Mouse (Mus musculus) hindbrain, postnatal 0 days (tissue): ENCODE data around the gene Acox2. TPM values are rescaled to one million over a fixed set of nuclear protein-coding genes. Genes with fewer than 3 reads are reported as not detected.
"Not testable (repeated sequence)": the region's sequence is repeated elsewhere in the genome, so short reads cannot be mapped to it uniquely, and the experiment has no call there.

Experiments used
- ATAC-seq: fragments of 200-750 bp; cut with Nextera tagmentation; 2 replicates; pipeline ENCODE4 v1.8.0; 2017; ENCODE audit warnings: mild to moderate bottlenecking, moderate TSS enrichment, moderate library complexity
- DNase-seq: peaks from one replicate; pipeline ENCODE4 v3.0.0-alpha.2; 2015; ENCODE audit warnings: low spot score
- H3K27ac ChIP-seq: fragments of 300-500 bp; sonication (generic); 2 replicates; pipeline ENCODE4 v1.5.1; 2014; ENCODE audit warnings: mild to moderate bottlenecking
- H3K27me3 ChIP-seq: fragments of 300-500 bp; sonication (generic); 2 replicates; pipeline ENCODE4 v1.6.1; 2014; ENCODE audit warnings: low read length, mixed read lengths; ENCODE audit not compliant: insufficient read depth
- H3K36me3 ChIP-seq: fragments of 300-500 bp; sonication (generic); 2 replicates; pipeline ENCODE4 v1.6.1; 2014; ENCODE audit warnings: low read length, mixed read lengths; ENCODE audit not compliant: insufficient read depth
- H3K4me1 ChIP-seq: fragments of 300-500 bp; sonication (generic); 2 replicates; pipeline ENCODE4 v1.6.1; 2014; ENCODE audit warnings: antibody characterized with exemption, low read length, mixed read lengths; ENCODE audit not compliant: insufficient read depth
- H3K4me2 ChIP-seq: fragments of 300-500 bp; sonication (generic); 2 replicates; pipeline ENCODE4 v1.6.1; 2014; ENCODE audit warnings: low read depth, mild to moderate bottlenecking, low read length, moderate library complexity, mixed read lengths
- H3K4me3 ChIP-seq: fragments of 300-500 bp; sonication (generic); 2 replicates; pipeline ENCODE4 v1.5.1; 2014; ENCODE audit warnings: low read length
- H3K9ac ChIP-seq: fragments of 300-500 bp; sonication (generic); replicated peaks from 2 replicates; pipeline ENCODE4 v1.6.1; 2014; ENCODE audit warnings: mild to moderate bottlenecking, low read length, moderate library complexity, mixed read lengths
- H3K9me3 ChIP-seq: fragments of 300-500 bp; sonication (generic); 2 replicates; pipeline ENCODE4 v1.6.1; 2016; ENCODE audit warnings: low read length, mixed read lengths
- CTCF ChIP-seq: IDR thresholded peaks from 2 replicates; pipeline ENCODE4 v1.5.1; 2016; ENCODE audit warnings: antibody characterized with exemption, control low read depth, low read depth
- WGBS: fragments of 180-500 bp; shearing (Covaris S2); extraction: QIAGEN DNeasy Blood & Tissue Kit; methylation state at CpG from one replicate; pipeline ENCODE4 v1.1.7; 2014; 5-methylcytosine and 5-hydroxymethylcytosine counted together
- polyA plus RNA-seq: library from polyadenylated mRNA; unstranded; fragments of >200 nt; fragmentation: Nextera tagmentation; extraction: Ambion mirVana; gene quantifications from 2 replicates; pipeline ENCODE4 v1.2.1, GENCODE M21; 2015
- total RNA-seq: library from RNA; depleted of rRNA; stranded (reverse); fragments of >200 nt; gene quantifications from 2 replicates; pipeline ENCODE4 v1.2.3, GENCODE M21; 2014

Gene Acox2
- total and polyA plus RNA-seq, 2 experiments from 2014 or later: 0.41 TPM; not detected in 1

DNA sequence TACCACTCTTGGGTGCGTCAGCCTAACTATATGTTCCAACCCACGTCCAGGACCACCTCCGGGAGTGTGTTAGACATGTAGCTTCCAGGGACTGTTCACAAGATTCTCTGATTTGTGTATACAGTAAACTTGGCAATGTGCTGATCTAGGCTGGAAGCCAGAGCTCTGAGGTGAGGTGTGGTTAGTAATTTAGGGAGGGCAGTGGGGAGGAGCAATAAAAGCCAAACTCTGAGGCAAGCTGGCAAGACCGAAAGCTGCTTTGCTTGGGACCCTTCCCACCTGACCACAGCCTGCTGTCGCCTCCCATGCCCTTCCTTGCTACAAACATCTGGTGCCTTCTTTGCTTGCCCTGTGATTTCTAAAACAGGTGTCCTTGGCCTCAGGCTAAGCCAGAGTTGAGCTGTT, 38.7 kb upstream of the Acox2 start:
- H3K27ac ChIP-seq: no peak overlapping the region
- WGBS: 72% methylated on average over 5 of the region's 5 CpGs
- no peaks in the 10 kb centered on the region for H3K4me1 ChIP-seq
- H3K9me3 ChIP-seq: no peaks in the 10 kb centered on the region
- H3K36me3 ChIP-seq: no peaks in the 10 kb centered on the region
- H3K27me3 ChIP-seq: no peaks in the 10 kb centered on the region
- no peak overlapping the region for H3K9ac ChIP-seq
- no peak for ATAC-seq
- no peak overlapping the region for H3K4me2 ChIP-seq
- no peak overlapping the region for H3K4me3 ChIP-seq
- TF ChIP-seq CTCF: no peak
- no peak for DNase-seq

DNA sequence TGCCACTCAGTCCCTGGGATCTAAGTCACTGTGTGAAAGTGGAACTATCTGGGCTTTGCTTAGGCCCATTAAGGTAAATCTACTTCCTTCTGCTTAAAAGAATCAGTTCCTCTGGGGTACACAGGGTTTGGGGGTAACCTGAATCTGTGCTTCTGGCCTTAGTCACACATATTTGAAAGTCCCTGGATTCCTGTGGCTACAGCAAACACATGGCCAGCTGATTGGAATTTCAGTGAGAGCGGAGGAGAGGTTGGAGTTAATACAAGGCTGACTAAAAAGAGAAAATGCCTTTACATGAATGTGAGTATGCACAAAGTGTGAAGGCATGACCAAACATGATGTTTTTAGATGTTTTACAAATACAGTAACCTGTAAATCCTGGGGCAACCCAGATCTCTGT, 35.1 kb upstream of the Acox2 start:
- DNase-seq: no peak
- Histone ChIP-seq H3K27ac (no peak overlapping the region), H3K27me3 (no peaks in the 10 kb centered on the region), H3K36me3 (no peaks in the 10 kb centered on the region), H3K4me2 (no peak overlapping the region), H3K9ac (no peak overlapping the region), H3K9me3 (no peaks in the 10 kb centered on the region), H3K4me1 (no peaks in the 10 kb centered on the region), H3K4me3 (no peak overlapping the region)
- 100% methylated on average over 1 of the region's 1 CpGs for WGBS
- ATAC-seq: no peak
- no peak for TF ChIP-seq CTCF

DNA sequence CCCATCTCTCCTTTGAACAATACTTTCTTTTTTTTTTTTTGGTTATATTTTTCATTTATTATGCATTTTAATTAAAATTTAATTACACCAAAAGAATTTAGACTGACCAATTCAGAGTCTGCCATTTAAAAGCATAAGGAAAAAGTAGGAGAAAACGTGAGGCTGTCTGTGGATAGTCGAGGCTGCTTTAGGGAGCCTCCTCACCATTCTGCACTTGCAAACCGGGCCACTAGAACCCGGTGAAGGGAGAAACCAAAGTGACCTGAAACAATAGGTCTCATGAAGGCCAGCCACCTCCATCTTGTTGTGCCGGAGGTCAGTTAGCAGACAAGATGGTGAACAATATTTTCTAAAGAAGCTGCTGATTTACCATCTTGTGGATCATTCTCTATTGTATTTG, 27.4 kb upstream of the Acox2 start:
- H3K4me3 ChIP-seq, H3K4me1 ChIP-seq: not testable (repeated sequence)
- 0 out of 2 replicates have a peak, but pooled peaks have one; percentile 59 for ATAC-seq

DNA sequence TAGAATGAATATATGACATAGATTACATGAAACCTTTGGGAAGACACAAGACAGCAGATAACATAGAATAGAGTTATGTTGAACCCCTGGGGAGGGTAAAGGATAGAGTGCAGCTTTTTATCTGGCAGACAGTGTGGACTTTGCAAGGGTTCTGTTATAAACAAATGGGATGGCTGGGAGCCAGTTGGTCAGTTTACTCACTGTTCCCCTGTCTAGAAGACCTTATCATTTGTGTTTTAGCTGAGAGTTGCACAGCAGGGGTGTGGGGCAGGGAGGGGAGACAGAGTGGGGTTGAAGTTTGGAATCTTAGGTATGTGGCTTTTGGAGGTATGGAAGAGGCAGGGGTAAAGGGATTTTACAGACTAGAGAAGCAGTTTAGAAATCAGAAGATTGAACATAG, 24.6 kb upstream of the Acox2 start:
- Histone ChIP-seq H3K4me1 (no peaks in the 10 kb centered on the region), H3K4me2 (no peak overlapping the region), H3K36me3 (no peaks in the 10 kb centered on the region), H3K27ac (no peak overlapping the region), H3K27me3 (no peaks in the 10 kb centered on the region), H3K4me3 (no peak overlapping the region), H3K9me3 (no peaks in the 10 kb centered on the region), H3K9ac (no peak overlapping the region)
- DNase-seq: no peak
- ATAC-seq: no peak
- no peak for TF ChIP-seq CTCF

More for the DNA sequence above, 27.4 kb upstream of the Acox2 start:
- H3K9me3 ChIP-seq, H3K4me2 ChIP-seq, H3K9ac ChIP-seq, H3K36me3 ChIP-seq, H3K27ac ChIP-seq, H3K27me3 ChIP-seq, DNase-seq: not testable (repeated sequence)
- 82% methylated on average over 5 of the region's 5 CpGs for WGBS

DNA sequence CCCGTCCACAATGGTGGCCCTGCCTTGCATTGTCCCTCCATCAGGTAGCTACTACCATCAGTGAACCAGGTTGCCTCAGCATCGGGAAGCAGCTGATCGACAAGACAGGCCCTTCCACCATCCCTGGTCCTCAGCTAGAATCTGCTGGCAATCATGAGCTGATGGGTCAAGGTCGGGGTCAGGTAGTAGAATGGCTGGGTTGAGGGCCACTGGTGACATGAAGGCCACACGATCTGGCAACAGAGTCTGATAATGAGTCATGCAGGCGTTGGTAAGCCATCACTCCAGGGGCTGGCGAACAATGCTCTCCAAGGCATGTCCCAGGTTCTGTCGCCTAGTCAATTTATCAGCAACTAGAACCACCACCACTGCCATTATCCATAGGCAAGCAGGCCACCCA, 12.1 kb upstream of the Acox2 start:
- not testable (repeated sequence) for H3K27ac ChIP-seq, H3K4me1 ChIP-seq, H3K4me3 ChIP-seq, H3K9ac ChIP-seq, DNase-seq, H3K36me3 ChIP-seq, H3K4me2 ChIP-seq, ATAC-seq, H3K9me3 ChIP-seq, H3K27me3 ChIP-seq
- WGBS: 82% methylated on average over 8 of the region's 8 CpGs

DNA sequence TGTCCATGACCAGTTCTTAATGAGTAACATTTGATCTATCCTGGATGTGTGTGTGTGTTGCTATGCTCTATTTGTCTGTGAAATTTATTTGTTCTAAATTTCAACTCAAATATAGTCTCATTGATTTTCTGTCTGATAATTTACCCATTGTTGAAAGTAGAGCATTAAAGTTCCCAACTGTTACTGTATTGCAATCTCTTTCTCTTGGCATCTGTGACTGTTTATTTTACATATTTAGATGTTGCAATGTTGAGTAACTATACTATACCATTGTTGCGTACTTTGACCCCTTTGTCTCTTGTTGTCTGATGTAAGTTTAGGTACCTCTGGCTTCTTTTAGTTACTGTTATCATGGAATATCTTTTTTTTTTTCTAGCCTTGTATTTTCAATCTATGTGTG, 5.2 kb upstream of the Acox2 start:
- Histone ChIP-seq H3K27ac (no peak overlapping the region), H3K4me3 (no peak overlapping the region), H3K4me2 (no peak overlapping the region), H3K4me1 (no peaks in the 10 kb centered on the region), H3K36me3 (no peaks in the 10 kb centered on the region), H3K27me3 (no peaks in the 10 kb centered on the region), H3K9ac (no peak overlapping the region), H3K9me3 (no peaks in the 10 kb centered on the region)
- 93% methylated on average over 1 of the region's 1 CpGs for WGBS
- TF ChIP-seq CTCF: no peak
- ATAC-seq (no peak), DNase-seq (no peak)

DNA sequence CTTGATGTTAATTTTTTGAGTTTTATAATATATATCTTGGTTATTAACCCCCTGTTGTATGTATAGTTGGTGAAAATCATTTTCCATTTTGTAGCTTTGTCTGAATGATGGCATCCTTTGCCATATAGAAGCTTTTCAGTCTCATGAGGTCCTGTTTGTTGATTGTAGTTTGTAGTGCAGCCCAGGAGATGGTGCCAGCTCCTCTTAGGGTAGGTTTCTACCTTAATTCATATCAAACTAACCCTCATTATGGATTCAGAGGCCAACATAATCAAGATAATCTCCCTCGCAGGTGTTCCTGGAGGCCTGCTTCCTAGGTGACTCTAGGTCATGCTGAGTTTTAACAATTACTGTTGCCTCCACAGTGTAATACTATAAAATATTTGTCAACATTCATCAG, 3.1 kb upstream of the Acox2 start:
- H3K9ac ChIP-seq: no peak overlapping the region
- H3K4me3 ChIP-seq: no peak overlapping the region
- DNase-seq (no peak), ATAC-seq (no peak)
- WGBS: 64% methylated on average over 1 of the region's 1 CpGs
- no peak overlapping the region for H3K4me2 ChIP-seq
- TF ChIP-seq CTCF: peak; percentile 15; the same call in 1 of the 2 replicates
- no peaks in the 10 kb centered on the region for H3K27me3 ChIP-seq
- no peak overlapping the region for H3K27ac ChIP-seq
- H3K4me1 ChIP-seq: peaks cover 3% of the 10 kb centered on the region; the same call in 1 of the 2 replicates
- H3K36me3 ChIP-seq: no peaks in the 10 kb centered on the region
- no peaks in the 10 kb centered on the region for H3K9me3 ChIP-seq
